Mouse (Mus musculus): ENCODE measurements at regions not wholly inside any gene's neighbourhood (a gene's known extent, or its start where the extent isn't known, plus 50 kb on each side); places are given as distances from the start of the nearest gene placed in this dataset.
"Not testable (repeated sequence)": the region's sequence is repeated elsewhere in the genome, so short reads cannot be mapped to it uniquely, and the experiment has no call there.

DNA sequence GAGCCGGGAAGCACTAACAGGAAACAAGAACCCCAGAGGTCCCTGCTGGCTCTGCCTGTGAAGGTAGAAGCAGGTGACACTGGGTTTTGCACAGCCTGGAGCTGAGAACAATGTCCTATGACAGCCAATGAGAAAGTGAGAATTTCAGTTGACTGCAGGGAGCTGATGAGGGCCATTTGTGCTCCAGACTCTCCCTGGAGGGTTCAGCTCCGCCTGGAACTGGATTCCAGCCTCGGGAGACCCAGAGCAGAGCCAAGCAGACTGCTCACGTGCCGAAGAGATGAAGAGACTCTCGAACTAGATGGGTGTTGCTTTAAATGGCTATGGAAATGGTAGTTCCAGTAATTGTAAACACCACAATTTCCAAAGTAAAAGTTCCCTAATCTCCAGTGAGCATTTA lies 93.5 kb downstream of the Cand1 start:
- DNase-seq (ENCODE audit: low spot score in 2 of 2), result no peak

DNA sequence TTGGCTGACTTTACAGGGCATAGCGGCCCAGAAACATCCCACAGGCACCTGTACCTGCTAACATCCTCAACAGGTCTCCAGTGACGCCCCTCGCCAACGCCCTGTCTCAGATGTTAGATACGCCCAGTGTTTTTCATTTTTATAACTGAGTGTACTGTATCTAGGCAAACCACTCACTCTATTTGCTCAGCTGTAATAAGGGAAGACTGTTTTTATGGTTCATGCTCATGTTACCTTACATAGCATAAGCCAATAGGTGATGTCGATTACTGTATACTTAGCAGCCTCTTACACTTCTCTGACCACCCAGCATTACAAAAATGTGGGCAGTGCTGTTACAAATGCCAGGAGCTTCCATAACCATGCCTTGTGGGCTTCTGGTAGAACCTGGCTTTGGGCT lies 97.0 kb downstream of the Cand1 start:
- no peak for DNase-seq (ENCODE audit: low spot score in 2 of 2)

DNA sequence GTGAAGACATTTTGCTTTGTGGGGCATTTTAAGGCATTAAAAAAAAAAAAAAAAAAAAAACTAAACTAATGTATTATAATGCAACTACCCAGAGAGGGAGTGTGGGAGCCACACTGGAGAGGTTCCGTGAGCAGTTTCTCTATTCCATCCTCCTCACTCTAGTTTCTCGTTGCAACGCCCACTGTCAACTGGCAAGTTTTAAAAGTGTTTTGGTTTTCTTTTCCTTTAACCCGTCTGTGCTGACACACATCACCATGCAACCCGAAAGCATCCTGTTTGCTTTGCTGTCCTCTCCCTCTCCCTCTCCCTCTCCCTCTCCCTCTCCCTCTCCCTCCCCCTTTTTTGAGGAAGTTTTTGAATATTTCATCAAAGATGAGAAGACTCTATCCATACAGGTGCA lies 97.5 kb downstream of the Cand1 start:
- no peak for DNase-seq (ENCODE audit: low spot score in 2 of 2)

DNA sequence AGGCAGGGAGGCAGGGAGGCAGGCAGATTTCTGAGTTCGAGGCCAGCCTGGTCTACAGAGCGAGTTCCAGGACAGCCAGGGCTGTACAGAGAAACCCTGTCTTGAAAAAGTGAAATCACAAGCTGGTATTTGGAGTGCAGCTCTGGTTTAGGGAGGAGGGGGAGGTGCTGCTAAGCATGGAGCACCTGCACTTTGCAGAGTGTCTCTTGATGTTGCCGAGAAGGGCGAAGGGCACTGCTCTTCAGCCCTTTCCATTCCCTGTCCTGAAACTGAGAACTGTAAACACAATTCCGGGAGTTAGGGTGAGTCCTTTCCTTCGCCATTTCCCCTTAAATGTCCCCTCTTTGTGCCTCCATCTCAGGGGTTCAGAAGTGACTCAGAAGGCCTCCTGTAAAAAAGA lies 101.6 kb downstream of the Cand1 start:
- no peak for DNase-seq (ENCODE audit: low spot score in 2 of 2)

DNA sequence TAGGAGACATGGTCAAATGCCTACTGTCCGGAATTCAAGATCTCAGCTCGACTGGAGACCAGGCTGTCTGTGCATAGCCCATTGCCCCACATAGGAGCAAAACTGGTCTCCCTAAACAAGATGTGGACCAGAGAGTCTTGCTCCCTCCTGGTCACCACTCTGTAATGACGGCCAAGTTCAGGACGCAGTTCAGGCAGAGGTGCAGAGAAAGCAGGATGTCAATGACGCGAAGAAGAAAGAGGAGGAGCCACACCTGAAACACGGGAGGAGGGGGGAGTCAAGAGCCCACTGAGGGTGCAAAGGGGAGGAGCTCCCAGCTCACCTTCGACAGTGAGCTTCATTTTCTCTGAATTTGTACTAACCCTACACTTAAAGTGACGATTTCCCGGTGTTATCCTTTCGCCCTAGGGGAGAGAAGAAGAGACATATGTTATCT lies 104.3 kb downstream of the Cand1 start:
- DNase-seq (ENCODE audit: low spot score in 2 of 2), result no peak

DNA sequence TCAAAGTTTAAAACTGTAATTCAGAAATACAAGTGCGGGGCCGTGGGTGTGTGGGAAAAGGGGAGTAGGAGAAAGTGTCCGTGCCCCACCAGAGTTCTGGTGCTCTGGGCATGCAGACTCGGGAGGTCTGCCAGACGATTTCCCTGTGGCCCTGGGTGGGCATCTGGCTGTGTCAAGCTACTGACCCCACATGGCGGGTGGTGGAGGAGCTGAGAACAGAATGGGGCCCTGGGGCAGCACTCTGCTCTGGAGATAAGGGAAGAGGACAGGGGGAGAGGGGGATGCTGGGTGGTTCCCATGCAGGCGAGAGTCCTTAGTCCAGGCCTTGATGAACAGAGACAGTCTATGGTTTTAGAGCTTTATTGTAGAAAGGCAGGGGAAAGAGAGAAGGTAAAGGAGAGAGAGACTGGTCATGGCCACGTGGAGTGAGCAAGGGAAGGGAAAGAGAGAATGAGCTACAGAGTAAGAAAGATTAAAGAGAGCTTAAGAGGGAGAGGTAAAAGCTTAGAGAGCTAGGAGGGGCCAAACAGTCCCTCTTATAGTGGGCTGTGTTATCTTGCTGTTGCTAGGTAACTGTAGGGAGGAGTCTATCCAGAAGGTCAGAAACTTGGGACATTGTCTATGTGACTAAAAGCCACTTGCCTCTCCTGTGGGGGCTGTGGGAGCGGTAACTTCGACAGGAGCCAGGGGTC lies 104.9 kb downstream of the Cand1 start:
- no peak for DNase-seq (ENCODE audit: low spot score in 2 of 2)

DNA sequence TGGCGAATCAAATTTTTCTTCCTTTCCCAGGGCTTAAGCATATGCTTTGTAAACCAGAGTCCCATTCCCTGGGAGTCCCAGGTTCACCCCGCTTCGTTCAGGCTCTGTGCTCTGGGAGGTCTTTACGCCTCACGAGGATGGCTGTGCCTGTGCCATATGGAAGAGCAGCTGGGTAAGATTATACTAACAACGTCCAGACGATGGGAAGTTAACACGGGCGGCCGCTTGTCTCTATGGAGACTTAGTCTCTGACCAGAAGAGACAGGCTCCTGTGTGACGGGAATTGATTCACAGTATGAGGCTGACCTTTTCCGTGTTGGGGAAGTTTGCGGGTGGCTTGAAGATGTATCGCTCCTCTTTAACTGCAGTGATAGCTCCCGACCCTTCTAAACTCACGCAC lies 107.9 kb downstream of the Cand1 start:
- no peak for DNase-seq (ENCODE audit: low spot score in 2 of 2)

DNA sequence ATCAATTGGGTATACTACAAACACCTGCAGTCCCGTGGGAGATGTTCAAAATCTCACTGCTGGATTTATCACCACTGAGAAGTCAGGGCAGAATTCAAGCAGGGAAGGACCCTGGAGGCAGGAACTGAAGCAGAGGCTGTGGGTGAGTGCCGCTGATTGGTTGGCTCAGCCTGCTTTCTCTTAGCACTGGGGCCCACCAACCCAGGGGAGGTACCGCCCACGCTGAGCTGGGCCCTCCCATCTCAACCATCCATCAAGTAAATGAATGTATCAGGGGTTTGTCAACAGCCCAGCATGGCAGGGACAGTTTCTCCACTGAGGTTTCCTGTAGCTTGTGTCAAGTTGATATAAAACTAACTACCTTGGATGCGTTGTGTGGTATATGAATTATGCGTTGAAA lies 109.2 kb downstream of the Cand1 start:
- no peak for DNase-seq (ENCODE audit: low spot score in 2 of 2)

DNA sequence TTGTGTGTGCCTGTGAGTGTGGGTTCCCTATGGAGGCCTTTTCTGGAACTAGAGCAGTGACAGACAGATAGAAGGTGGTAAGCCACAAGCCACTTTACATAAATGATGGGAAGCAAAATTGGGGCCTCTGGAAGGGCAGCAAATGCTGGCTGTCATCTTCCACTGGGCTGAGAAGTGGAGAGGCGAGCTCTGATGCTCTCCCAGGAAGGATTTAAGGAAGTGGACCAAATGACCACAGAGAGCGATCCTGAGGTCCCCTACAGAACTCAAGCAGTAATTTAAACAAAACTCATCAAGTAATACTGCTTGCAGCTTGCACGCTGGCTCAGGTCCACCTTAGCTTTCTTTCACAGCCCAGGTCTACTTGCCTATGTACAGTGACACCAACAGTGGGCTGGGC lies 111.8 kb downstream of the Cand1 start:
- DNase-seq (ENCODE audit: low spot score in 2 of 2), result no peak

DNA sequence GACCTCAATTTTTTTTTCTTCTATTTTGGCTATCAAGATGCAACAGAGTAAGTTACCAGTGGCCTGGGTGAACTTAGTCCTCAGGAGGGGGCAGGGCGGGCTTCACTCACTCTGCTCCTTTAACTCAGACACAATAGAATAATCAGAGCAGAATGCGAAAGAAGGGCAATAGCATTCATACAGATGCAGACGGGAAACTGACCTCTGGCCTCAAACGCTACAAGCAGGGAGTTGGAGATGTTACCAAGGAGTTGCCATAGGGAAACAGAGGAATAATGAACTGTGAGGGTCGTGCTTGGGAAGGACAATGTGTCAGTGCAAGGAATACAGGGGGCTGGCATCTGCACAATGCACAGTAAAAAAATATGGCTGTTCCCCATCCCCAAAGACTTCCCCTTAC lies 116.3 kb downstream of the Cand1 start:
- no peak for DNase-seq (ENCODE audit: low spot score in 2 of 2)

DNA sequence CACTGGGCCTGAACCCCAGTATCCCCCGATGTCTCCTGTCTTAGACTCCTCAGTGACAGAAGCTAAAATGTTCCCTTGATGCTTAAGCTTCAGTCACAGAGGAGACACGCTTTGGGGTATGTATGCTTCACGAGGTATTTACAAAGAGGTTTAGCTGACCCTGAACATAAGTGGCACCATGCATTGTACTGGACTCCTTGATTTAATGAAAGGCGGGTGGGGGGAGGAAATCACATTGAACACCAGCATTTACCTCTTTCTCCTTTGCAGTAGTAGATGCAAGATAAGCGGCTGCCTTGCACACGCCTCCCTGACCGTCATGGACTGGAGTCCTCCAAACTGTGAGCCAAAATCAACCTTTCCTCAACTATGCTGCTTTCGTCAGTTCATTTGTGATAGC lies 117.5 kb downstream of the Cand1 start:
- DNase-seq (ENCODE audit: low spot score in 2 of 2), result no peak

DNA sequence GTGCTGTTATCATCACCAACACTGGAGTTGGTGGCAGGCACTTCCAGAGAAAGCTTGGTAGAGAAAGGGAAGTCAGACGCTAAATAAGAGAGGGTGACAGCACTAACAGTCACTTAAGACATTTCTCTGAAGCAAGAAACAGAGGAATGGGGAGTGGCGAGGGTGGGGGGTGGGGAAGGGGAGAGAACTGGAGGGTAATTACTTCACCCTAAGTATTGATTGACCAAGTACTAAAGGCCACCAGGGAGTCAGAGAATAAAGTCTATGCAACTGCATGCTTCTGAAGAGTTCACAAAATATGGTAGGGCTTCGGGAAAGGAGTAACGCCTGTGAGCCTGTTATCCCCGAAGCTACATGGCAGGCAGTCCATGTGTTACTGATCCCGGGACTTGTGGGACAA lies 118.3 kb downstream of the Cand1 start:
- DNase-seq (ENCODE audit: low spot score in 2 of 2), result no peak

DNA sequence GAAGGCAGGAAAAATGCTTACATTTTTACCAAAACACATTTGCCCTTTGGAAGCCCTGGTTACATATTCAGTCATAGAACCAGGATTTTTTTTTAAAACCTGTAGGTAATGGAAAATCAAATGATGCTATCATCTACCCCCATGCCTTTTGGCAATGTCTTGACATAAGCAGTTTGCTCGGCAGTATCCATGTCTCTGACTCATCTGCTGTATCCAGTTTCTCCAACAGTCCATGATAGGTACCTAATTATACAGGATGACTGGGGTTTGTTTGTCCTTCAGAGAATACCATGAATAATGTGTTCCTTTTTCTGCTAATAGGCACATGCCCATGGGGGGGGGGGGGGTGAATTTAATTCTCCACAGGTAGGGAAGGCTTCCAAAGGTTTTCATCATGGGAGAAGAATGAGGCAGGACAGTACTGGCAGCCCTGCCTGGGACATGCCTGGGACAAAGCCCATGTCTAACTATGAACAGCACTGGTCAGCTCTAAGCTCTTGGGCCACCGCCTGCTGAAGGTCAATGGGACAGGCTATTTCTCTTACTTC lies 122.9 kb downstream of the Cand1 start:
- DNase-seq (ENCODE audit: low spot score in 2 of 2), result no peak

DNA sequence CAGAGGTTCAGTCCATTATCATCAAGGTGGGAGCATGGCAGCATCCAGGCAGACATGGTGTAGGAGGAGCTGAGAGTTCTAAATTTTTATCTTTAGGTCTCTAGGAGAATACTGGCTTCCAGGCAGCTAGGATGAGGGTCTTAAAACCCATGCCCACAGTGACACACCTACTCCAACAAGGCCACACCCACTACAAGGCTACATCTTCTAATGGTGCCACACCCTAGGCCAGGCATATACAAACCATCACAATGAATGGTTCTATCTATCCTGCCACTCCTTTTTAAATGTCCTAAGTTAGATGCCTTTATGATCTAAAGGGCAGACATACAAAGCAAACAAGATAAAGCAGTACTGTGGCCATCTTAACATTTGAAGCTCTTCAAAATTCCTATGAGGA lies 124.7 kb downstream of the Cand1 start:
- DNase-seq (ENCODE audit: low spot score in 2 of 2), result not testable (repeated sequence)

DNA sequence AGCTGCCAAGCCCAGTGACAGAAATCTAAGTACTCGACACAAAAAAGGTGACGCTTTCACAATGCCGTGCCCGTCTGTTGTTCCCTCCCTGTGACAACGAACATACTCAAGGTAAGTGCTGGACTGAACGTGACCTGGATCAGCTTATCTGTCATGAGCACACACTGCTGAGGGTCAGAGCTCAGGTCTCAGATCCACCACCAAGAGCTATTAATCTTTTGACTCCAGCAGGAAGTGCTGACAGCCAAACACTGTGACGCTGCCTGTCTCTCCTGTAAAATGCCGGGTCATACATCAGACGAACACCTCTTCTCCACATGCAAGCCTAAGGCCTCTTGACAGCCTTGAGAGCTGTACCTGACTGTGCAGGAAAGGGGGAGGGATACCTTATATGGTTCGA lies 125.2 kb downstream of the Cand1 start:
- no peak for DNase-seq (ENCODE audit: low spot score in 2 of 2)

DNA sequence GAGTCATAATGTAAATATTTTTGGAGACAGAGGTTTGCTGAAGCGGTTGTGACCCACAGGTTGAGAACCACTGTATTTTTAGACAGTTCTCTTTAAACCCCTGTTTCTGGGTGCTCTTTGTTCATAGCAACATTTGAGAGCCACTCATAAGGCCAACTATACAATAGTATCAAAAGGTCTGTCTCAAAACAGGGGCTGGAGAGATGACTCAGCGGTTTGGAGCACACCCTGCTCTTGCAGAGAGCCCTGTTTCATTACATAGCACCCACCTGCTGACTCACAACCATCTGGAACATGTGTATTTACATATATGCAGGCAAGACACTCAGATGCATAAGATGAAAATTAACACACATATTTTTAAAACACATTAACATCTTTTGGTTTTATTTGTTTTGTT lies 128.0 kb downstream of the Cand1 start:
- DNase-seq (ENCODE audit: low spot score in 2 of 2), result no peak

DNA sequence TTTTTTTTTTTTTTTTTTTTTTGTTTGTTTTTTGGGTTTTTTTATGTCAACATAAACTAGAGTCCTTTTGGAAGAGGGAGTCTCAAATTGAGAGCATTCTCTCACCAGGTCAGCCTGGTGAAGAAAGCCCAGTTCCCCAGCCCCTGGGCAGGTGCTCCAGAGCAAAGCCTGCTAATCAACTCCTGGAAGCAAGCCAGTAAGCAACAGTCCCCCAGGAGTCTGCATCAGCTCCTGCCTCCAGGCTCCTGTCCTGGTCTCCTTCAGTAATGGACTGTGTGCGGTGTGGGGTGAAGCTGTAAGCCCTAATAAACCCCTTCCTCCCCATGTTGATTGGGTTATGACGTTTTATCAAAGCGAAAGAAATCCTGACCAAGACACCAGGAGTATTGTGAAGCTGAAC lies 128.4 kb downstream of the Cand1 start:
- no peak for DNase-seq (ENCODE audit: low spot score in 2 of 2)

DNA sequence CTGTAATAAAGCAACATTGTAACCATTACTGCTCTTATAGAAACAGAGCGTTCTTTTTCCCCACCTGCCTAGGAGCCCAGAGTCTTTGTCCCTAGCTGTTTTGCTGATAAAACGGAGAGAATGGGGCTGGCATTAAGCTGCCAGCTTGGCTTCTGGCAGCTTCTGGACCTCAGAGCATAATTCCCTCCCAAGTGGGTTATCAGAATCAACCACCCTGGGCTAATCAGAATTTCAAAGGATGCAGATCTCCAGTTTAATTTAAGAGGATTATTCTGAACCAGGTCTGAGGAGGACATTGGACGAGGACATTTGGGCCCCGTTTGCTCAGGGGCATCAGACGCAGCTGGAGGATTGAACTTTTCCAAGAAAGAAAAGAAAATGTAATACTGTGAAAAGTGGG lies 129.2 kb downstream of the Cand1 start:
- DNase-seq (ENCODE audit: low spot score in 2 of 2), result no peak

DNA sequence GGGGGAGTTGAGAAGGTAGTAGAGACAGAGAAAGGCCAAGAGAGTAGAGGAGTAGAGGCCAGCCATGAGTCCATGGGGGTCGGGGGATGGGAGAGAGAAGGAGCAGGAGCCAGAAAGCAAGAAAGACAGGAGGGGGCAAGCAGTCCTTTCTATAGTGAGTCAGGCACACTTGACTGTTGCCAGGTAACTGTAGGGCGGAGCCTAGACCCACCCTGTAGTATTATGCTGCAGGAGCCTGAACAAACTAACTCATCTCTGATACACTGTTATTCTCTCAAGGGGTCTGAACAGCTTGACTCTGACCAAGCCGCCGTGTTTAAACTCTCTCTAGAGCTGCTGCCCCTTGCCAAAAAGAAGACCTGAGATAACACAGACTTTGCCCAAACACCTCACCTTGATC lies 130.6 kb downstream of the Cand1 start:
- no peak for DNase-seq (ENCODE audit: low spot score in 2 of 2)

DNA sequence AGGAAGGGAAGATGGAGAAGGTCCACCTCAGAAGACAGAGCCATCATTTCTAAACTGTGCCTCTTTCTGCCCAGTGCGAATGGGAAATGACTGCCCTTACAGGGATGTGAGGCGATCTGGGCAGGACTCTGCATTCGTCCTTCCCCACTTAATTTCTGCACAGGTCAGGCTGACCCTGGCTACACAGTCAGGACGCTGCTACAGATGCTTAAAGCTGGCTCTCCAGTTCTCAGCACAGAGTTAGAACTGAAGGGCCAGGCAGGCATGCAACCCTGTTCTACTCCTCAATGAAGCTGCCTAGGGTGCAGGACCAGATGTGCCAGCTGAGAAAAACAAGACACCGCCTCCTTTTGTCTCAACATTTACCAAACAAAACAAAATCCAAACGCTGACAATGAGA lies 132.1 kb downstream of the Cand1 start:
- DNase-seq (ENCODE audit: low spot score in 2 of 2), result no peak

DNA sequence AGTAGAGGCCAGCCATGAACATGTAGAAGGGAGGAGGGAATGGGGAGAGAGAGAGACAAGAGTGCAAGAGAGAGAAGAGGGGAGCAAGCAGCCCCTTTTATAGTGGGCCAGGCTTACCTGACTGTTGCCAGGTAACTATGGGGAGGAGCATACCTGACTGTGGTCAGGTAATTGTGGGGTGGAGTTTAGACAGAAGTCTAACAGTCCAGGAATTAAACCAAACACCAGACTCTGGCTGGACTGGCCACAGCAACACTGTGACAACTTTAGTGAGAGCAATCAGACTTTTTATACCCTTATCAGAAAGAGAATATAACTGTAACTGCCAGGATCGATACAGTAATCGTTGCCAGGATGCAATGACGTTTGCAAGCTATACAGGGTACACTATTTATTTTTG lies 133.8 kb downstream of the Cand1 start:
- no peak for DNase-seq (ENCODE audit: low spot score in 2 of 2)

DNA sequence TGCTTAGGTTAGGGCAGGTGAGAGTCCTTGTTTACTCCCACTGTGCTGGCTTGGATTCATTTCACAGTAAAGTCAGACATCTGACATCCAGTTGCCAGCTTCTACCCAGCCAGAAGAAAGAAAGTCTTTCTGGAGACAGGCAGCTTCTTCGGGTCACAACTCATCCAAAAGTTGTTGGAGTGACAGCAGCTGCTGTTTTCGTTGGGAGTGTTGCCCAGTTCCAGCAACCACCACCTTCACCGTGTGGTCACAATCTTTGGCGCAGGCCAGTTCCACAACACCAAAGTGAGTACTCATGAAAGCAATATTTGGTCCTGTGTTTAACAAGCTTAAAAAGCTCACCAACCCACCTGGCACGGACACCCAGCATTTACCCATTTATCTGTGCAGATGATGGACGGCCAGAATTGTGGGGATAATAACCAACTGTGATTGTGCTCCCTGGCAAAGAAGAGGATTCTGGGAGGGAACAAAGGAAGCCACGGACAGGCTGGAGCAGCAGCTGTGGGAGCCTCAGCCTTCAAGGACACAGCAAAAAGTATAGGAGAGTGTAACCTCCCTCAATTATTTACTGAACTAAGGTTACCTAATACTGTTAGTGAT lies 134.5 kb downstream of the Cand1 start:
- DNase-seq (ENCODE audit: low spot score in 2 of 2), result no peak

DNA sequence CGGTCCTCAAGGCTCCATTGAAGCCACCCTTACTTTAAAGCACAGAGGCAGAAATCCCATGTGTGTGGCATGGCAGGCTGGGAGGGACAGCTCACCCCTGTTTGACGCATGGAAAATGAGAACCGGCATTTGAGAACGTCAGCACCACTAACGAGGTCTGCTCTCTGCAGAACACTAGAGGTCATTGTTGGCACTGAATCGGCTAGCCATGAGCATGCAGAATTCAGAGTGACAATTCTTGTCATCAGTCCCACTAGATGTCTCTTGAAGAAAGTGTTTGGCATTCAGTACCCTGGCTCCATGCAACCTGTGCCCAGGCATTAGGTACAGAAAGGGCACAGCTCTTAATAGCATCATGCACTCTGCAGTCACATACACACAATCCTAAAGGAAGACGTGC lies 139.3 kb downstream of the Cand1 start:
- no peak for DNase-seq (ENCODE audit: low spot score in 2 of 2)
